Mouse (Mus musculus): Measurements from ENCODE around the gene Ptpn4.

GRCm38 (mm10) chr1:119852339-119852738 is 14.9 kb upstream of the Ptpn4 start:
- no peak for TF ChIP-seq POLR2A (IDR thresholded peaks at IDR 0.05; ENCODE audit: borderline replicate concordance, extremely low read depth, insufficient read depth, insufficient read length, poor library complexity, severe bottlenecking)
- TF ChIP-seq CTCF (IDR thresholded peaks at IDR 0.05; ENCODE audit: borderline replicate concordance, extremely low read depth, insufficient read depth, insufficient read length) = no peak

Data from brain, embryonic 14.5 days (tissue).